Mouse (Mus musculus) embryonic stem cell, embryonic (primary cell): ENCODE results near the gene Cmah.

Experiments
- CTCF ChIA-PET, 4 experiments: fragments of 300-600 bp in 2 of 4; fragments of 350-600 bp in 2 of 4; sonication (Branson Sonifier 250); formaldehyde crosslinking; loops; one replicate each; lab custom pipeline; 2022; ENCODE audit warnings: inconsistent platforms in 2 of 4; lab: Charles Lee
- POLR2A ChIA-PET, 4 experiments: fragments of 300-600 bp in 2 of 4; fragments of 350-600 bp in 2 of 4; sonication (Branson Sonifier 250); formaldehyde crosslinking; loops; one replicate each; lab custom pipeline; 2022; ENCODE audit warnings: antibody characterized with exemption in 4 of 4, inconsistent platforms in 1 of 4; lab: Charles Lee

Gene Cmah

GRCm38 (mm10) chr13:24485964-24486363 lies 158.8 kb downstream of the Cmah start:
- POLR2A ChIA-PET: no interaction called here
- CTCF ChIA-PET: no interaction called here

- POLR2A ChIA-PET: no interaction called here
- CTCF ChIA-PET: interaction anchor here in 1 of 4 experiments (1.2 kb wide), 1 partner anchor 201 kb away, joined by 3 read pairs; no protein-coding TSS in a partner anchor
These were observed 159.2 kb downstream of the Cmah start for GRCm38 (mm10) chr13:24486403-24486802.

- POLR2A ChIA-PET: no interaction called here
- CTCF ChIA-PET: interaction anchor here in 1 of 4 experiments (1.2 kb wide), 1 partner anchor 200 kb away, joined by 3 read pairs; no protein-coding TSS in a partner anchor
These were observed 159.9 kb downstream of the Cmah start for GRCm38 (mm10) chr13:24487061-24487460.

GRCm38 (mm10) chr13:24487546-24487945 lies 160.3 kb downstream of the Cmah start:
- CTCF ChIA-PET: interaction anchor here in 1 of 4 experiments (1.2 kb wide), 1 partner anchor 200 kb away, joined by 3 read pairs; no protein-coding TSS in a partner anchor
- POLR2A ChIA-PET: no interaction called here

GRCm38 (mm10) chr13:24488526-24489070 lies 161.4 kb downstream of the Cmah start:
- POLR2A ChIA-PET: no interaction called here
- CTCF ChIA-PET: no interaction called here

- POLR2A ChIA-PET: no interaction called here
- CTCF ChIA-PET: interaction anchor here in 1 of 4 experiments (1.4 kb wide), 1 partner anchor 198 kb away, joined by 4 read pairs; no protein-coding TSS in a partner anchor
These were observed 162.3 kb downstream of the Cmah start for GRCm38 (mm10) chr13:24489515-24489914.

- POLR2A ChIA-PET: interaction anchor here in 1 of 4 experiments (0.6 to 1.8 kb wide), 2 partner anchors 10 to 51 kb away, joined by 3 to 4 read pairs; no protein-coding TSS in a partner anchor
- CTCF ChIA-PET: interaction anchor here in 1 of 4 experiments (1.4 kb wide), 1 partner anchor 197 kb away, joined by 4 read pairs; no protein-coding TSS in a partner anchor
These were observed 162.8 kb downstream of the Cmah start for GRCm38 (mm10) chr13:24490041-24490440.

GRCm38 (mm10) chr13:24491101-24491500 lies 163.9 kb downstream of the Cmah start:
- CTCF ChIA-PET: interaction anchor here in 2 of 4 experiments (0.6 to 1.2 kb wide), 4 partner anchors 9 to 678 kb away, joined by 3 read pairs; no protein-coding TSS in a partner anchor
- POLR2A ChIA-PET: interaction anchor here in 2 of 4 experiments (0.5 to 1.8 kb wide), 3 partner anchors 9 to 651 kb away, joined by 3 to 11 read pairs (median 4); no protein-coding TSS in a partner anchor

- POLR2A ChIA-PET: no interaction called here
These were observed 166.6 kb downstream of the Cmah start for GRCm38 (mm10) chr13:24493784-24494183.

GRCm38 (mm10) chr13:24496353-24496752 lies 169.1 kb downstream of the Cmah start:
- ChIA-PET CTCF (interaction anchor here in 1 of 4 experiments (0.5 to 1.5 kb wide), 3 partner anchors 80 to 484 kb away, joined by 3 read pairs; no protein-coding TSS in a partner anchor), POLR2A (interaction anchor here in 1 of 4 experiments (1.2 kb wide), 1 partner anchor 15 kb away, joined by 3 read pairs; no protein-coding TSS in a partner anchor)

More at GRCm38 (mm10) chr13:24493784-24494183, 166.6 kb downstream of the Cmah start:
- CTCF ChIA-PET: no interaction called here

GRCm38 (mm10) chr13:24497001-24497400 lies 169.8 kb downstream of the Cmah start:
- POLR2A ChIA-PET: no interaction called here
- CTCF ChIA-PET: interaction anchor here in 1 of 4 experiments (0.5 to 1.0 kb wide), 2 partner anchors 81 to 485 kb away, joined by 3 read pairs; no protein-coding TSS in a partner anchor

- CTCF ChIA-PET: interaction anchor here in 2 of 4 experiments (0.5 to 0.6 kb wide), 3 partner anchors 16 to 706 kb away, joined by 3 to 8 read pairs (median 4); no protein-coding TSS in a partner anchor
- POLR2A ChIA-PET: no interaction called here
These were observed 171.1 kb downstream of the Cmah start for GRCm38 (mm10) chr13:24498342-24498741.

- POLR2A ChIA-PET: interaction anchor here in 1 of 4 experiments (1.0 to 1.2 kb wide), 2 partner anchors 9 to 13 kb away, joined by 3 to 4 read pairs; no protein-coding TSS in a partner anchor
- CTCF ChIA-PET: interaction anchor here (0.6 to 2.8 kb wide), 24 partner anchors 9 to 664 kb away, joined by 3 to 24 read pairs (median 4); no protein-coding TSS in a partner anchor
These were observed 172.3 kb downstream of the Cmah start for GRCm38 (mm10) chr13:24499505-24499904.

- CTCF ChIA-PET: interaction anchor here in 2 of 4 experiments (1.0 to 2.8 kb wide), 2 partner anchors 20 to 185 kb away, joined by 4 to 24 read pairs; no protein-coding TSS in a partner anchor
- POLR2A ChIA-PET: interaction anchor here in 1 of 4 experiments (0.6 to 1.9 kb wide), 5 partner anchors 9 to 245 kb away, joined by 3 to 4 read pairs (median 3); no protein-coding TSS in a partner anchor
These were observed 174.1 kb downstream of the Cmah start for GRCm38 (mm10) chr13:24501179-24501905.

GRCm38 (mm10) chr13:24501919-24502318 lies 174.7 kb downstream of the Cmah start:
- ChIA-PET CTCF (interaction anchor here in 3 of 4 experiments (1.0 to 2.8 kb wide), 3 partner anchors 17 to 185 kb away, joined by 3 to 24 read pairs (median 4); no protein-coding TSS in a partner anchor), POLR2A (interaction anchor here in 1 of 4 experiments (1.2 to 1.9 kb wide), 3 partner anchors 10 to 20 kb away, joined by 3 to 4 read pairs (median 3); no protein-coding TSS in a partner anchor)

GRCm38 (mm10) chr13:24505812-24506211 lies 178.6 kb downstream of the Cmah start:
- ChIA-PET CTCF (interaction anchor here in 1 of 4 experiments (1.3 kb wide), 1 partner anchor 181 kb away, joined by 3 read pairs; no protein-coding TSS in a partner anchor), POLR2A (no interaction called here)

- CTCF ChIA-PET: no interaction called here
- POLR2A ChIA-PET: no interaction called here
These were observed 180.0 kb downstream of the Cmah start for GRCm38 (mm10) chr13:24507156-24507555.

GRCm38 (mm10) chr13:24508917-24509316 lies 181.7 kb downstream of the Cmah start:
- ChIA-PET POLR2A (interaction anchor here in 1 of 4 experiments (0.6 to 0.8 kb wide), 2 partner anchors 14 to 15 kb away, joined by 3 read pairs; no protein-coding TSS in a partner anchor), CTCF (interaction anchor here in 1 of 4 experiments (0.6 kb wide), 1 partner anchor 179 kb away, joined by 6 read pairs; no protein-coding TSS in a partner anchor)
